Mouse (Mus musculus): ENCODE data around the gene Fto. TPM values are rescaled to one million over a fixed set of nuclear protein-coding genes. Genes with fewer than 3 reads are reported as not detected.

The Fto gene
- polyA plus RNA-seq, 1 experiment from 2014 or later, result 16.4 TPM

DNA sequence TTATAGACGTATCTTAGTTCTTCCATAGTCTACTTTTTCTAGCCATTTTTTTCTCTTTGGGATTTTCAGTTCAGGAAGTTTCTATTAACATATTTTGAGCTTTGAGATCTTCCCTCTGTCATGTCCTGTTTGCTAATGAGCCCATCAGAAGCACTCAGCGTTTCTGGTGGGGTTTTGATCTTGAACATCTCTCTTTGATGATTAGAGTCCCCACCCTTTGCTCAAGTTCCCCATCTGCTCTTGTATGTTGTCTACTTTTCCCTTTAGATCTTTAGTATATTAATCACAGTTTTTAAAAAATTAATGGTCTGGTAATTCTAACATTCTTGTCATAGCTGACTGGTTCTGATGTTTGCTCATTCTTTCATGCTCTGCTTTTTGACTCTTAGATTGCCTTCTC lies 150.4 kb downstream of the Fto start:
- H3K9ac ChIP-seq, result no peak overlapping the region
- H3K9me3 ChIP-seq (replicated peaks), result no peaks in the 10 kb centered on the region
- no peak for ATAC-seq (ENCODE audit: low read depth)
- no peak overlapping the region for H3K4me2 ChIP-seq
- H3K27ac ChIP-seq, result no peak overlapping the region
- no peaks in the 10 kb centered on the region for H3K36me3 ChIP-seq
- H3K27me3 ChIP-seq, result no peaks in the 10 kb centered on the region
- 70% methylated on average over 2 of the region's 2 CpGs for WGBS (ENCODE audit: insufficient replicate concordance)
- DNase-seq, result no peak
- H3K4me3 ChIP-seq (replicated peaks), result no peak overlapping the region
- peaks cover 13% of the 10 kb centered on the region for H3K4me1 ChIP-seq (replicated peaks)

DNA sequence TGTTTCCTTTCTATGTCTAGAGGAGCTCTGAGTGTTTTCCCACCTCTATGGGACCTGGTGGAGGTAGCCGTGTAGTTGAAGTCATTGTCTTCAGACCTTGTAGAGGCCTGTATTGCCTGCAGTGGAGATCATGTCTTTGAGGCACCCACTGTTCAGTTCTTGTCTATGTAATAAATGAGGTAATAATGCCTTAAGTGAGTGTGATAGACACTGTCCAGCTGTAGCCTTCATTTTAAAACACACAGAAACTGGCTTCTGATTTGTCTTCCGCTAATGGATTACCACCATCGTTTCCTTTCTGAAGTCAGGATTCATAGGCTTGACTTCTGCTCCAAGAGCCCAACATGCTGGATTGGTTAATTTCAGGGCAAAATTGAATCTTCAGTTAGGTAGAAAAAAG lies 154.1 kb downstream of the Fto start:
- H3K4me3 ChIP-seq (replicated peaks), result no peak overlapping the region
- DNase-seq, result no peak
- H3K27me3 ChIP-seq, result no peaks in the 10 kb centered on the region
- H3K27ac ChIP-seq, result no peak overlapping the region
- H3K4me2 ChIP-seq, result no peak overlapping the region
- H3K9me3 ChIP-seq (replicated peaks), result no peaks in the 10 kb centered on the region
- no peak overlapping the region for H3K9ac ChIP-seq
- 77% methylated on average over 3 of the region's 3 CpGs for WGBS (ENCODE audit: insufficient replicate concordance)
- H3K4me1 ChIP-seq (replicated peaks), result no peaks in the 10 kb centered on the region
- H3K36me3 ChIP-seq, result no peaks in the 10 kb centered on the region
- no peak for ATAC-seq (ENCODE audit: low read depth)

DNA sequence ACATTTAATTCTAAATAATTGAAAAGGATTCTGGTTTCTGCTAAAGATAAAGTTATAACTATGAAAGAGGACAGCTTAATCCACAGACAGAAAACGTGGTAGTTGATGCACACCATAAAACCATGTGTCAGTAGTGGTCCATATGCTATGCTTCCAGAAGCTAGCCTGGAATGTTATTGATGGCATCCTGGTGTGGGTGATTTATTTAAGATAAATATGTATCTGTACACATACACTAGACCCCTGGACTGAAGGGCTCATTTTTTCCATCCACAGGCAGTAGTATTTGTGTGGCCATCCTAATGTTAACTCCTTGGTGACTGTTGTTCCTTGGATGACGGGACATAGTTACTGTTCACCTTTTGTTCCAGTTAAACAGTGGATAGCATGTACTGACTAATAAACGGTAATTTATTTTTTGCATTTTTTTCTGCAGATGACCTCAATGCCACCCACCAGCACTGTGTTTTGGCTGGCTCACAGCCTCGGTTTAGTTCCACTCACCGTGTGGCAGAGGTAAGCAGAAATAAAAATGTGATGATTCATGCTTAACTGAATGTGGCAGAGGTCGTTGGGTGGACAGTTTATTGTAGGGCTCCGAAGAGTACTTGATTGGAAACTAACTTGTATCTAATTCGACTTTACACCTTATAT lies 154.7 kb downstream of the Fto start:
- WGBS (ENCODE audit: insufficient replicate concordance), result 71% methylated on average over 8 of the region's 8 CpGs

DNA sequence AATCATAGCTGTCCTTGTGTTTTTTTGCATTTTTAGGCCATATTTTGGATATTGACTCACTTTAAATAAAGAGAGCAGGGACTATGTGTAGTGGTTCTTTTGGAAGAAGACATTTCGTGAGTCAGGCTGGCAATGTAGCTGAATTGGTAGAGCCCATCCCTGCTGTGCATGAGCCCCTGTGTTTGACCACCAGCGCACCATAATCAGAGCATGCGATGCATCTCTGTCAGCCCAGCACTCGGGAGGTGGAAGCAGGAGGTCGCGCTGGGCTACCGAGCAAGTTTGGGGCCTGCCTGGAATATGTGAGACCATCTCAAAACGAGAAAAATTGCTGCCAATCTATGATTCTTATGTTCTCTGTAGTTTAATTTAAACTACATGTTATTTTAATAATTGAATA lies 156.1 kb downstream of the Fto start:
- no peak overlapping the region for H3K4me2 ChIP-seq
- ATAC-seq (ENCODE audit: low read depth) (no peak), DNase-seq (no peak)
- WGBS (ENCODE audit: insufficient replicate concordance), result 88% methylated on average over 8 of the region's 8 CpGs
- H3K27me3 ChIP-seq, result no peaks in the 10 kb centered on the region
- no peak overlapping the region for H3K9ac ChIP-seq
- no peak overlapping the region for H3K4me3 ChIP-seq (replicated peaks)
- no peaks in the 10 kb centered on the region for H3K4me1 ChIP-seq (replicated peaks)
- no peak overlapping the region for H3K27ac ChIP-seq
- peaks cover 5% of the 10 kb centered on the region for H3K36me3 ChIP-seq
- no peaks in the 10 kb centered on the region for H3K9me3 ChIP-seq (replicated peaks)

More for the DNA sequence above, 154.7 kb downstream of the Fto start:
- Histone ChIP-seq H3K27ac (no peak overlapping the region), H3K4me2 (no peak overlapping the region), H3K4me1 (replicated peaks) (no peaks in the 10 kb centered on the region), H3K9me3 (replicated peaks) (no peaks in the 10 kb centered on the region), H3K36me3 (no peaks in the 10 kb centered on the region), H3K9ac (no peak overlapping the region), H3K4me3 (replicated peaks) (no peak overlapping the region), H3K27me3 (no peaks in the 10 kb centered on the region)
- DNase-seq (no peak), ATAC-seq (ENCODE audit: low read depth) (no peak)

DNA sequence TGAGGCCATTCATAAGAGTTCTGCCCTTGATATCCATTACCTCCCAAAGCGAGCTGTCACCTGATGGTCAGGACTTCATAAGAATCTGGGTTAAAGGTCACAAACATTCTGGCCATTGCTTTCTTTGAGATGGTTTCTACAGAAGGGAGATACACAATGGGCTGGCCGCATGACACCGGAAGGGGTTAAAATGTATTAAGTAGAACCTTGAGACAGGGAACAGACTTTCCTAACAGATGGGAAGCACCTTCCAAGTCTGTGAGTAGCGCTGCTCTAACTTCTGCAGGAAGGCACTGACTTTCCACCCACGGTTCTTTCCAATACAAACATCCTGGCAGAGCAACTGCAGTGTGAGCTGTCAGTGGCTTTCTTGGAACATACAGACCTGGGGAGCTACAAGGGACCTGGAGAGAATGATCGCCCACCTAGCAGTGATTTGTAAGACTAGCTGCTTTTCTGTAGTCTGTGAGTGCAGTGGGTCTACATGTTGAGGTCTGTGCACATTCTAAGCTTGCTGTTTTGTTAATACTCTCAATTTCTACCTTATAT lies 161.5 kb downstream of the Fto start:
- Histone ChIP-seq H3K27me3 (no peaks in the 10 kb centered on the region), H3K9ac (no peak overlapping the region), H3K4me2 (no peak overlapping the region), H3K4me3 (replicated peaks) (no peak overlapping the region), H3K9me3 (replicated peaks) (no peaks in the 10 kb centered on the region), H3K36me3 (peaks cover 15% of the 10 kb centered on the region), H3K27ac (no peak overlapping the region), H3K4me1 (replicated peaks) (no peaks in the 10 kb centered on the region)
- ATAC-seq (ENCODE audit: low read depth) (no peak), DNase-seq (no peak)
- 80% methylated on average over 6 of the region's 6 CpGs for WGBS (ENCODE audit: insufficient replicate concordance)

DNA sequence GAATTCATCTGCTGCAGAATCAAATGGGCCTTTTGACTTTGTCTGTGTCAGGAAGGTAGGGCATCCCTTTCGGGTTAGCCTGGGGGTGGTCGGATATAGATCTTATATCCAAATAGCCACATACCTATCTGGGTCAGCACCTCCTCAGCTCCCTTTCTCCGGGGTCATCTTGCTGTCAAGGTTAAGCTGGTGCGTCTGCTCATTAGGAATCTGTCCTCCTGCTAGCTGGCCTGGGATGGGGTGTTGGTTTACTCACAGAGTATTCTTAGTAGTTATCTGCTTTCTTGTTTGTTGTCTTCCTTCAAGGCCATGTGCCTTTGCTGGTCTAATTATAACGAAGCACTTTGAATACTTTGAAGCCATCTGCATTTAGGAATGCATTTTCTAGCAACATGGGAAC lies 163.7 kb downstream of the Fto start:
- DNase-seq, result no peak
- no peak overlapping the region for H3K4me3 ChIP-seq (replicated peaks)

DNA sequence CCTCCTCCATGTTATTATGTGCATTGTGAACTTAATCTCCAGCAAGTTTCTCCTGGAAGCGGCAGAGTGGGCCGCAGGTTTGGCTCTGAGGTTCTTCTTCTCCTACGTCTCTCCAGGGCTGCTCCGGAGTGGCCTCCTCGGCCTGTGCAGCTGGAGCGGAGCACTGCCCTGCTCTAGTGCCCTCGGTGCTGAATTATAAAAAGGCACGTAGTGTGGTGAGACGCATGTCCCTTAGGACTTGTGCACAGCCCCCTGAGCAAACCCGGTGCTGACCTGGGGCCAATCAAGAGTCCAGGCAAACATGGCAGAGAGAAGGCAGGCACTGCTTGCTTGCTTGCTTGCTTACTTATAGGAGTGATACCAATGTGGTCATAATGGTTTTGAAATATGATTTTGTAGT lies 164.1 kb downstream of the Fto start:
- Histone ChIP-seq H3K4me1 (replicated peaks) (0 out of 2 replicates have a peak, but pooled peaks cover 1% of the 10 kb centered on the region), H3K4me3 (replicated peaks) (no peak overlapping the region), H3K4me2 (no peak overlapping the region), H3K9me3 (replicated peaks) (no peaks in the 10 kb centered on the region), H3K9ac (no peak overlapping the region), H3K27ac (no peak overlapping the region), H3K27me3 (no peaks in the 10 kb centered on the region), H3K36me3 (peaks cover 15% of the 10 kb centered on the region)
- ATAC-seq (ENCODE audit: low read depth) (no peak), DNase-seq (no peak)
- 87% methylated on average over 10 of the region's 10 CpGs for WGBS (ENCODE audit: insufficient replicate concordance)

More for the DNA sequence above, 163.7 kb downstream of the Fto start:
- Histone ChIP-seq H3K4me1 (replicated peaks) (no peaks in the 10 kb centered on the region), H3K36me3 (peaks cover 15% of the 10 kb centered on the region), H3K9ac (no peak overlapping the region), H3K27ac (no peak overlapping the region), H3K4me2 (no peak overlapping the region), H3K27me3 (no peaks in the 10 kb centered on the region), H3K9me3 (replicated peaks) (no peaks in the 10 kb centered on the region)
- ATAC-seq (ENCODE audit: low read depth), result no peak
- 81% methylated on average over 5 of the region's 5 CpGs for WGBS (ENCODE audit: insufficient replicate concordance)

DNA sequence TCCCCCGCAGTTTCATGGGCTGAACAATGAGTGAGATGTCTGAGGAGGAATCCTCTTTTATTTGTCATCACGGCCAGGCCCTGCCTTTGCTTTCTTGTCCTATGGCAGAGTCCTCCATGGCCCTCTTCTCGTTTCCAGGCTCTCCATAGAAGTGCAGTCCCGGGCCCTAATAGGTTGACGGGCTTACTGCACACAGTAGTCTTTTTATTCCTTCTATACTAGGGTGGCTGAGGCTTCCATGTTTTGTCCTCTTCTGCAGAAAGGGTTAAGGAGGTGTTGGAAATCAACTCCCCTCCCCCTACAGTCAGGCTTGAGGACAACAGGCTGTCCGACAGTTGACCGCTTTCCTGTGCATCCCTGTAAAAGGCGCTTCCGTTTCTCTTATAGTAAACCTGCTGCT lies 169.2 kb downstream of the Fto start:
- H3K9ac ChIP-seq, result no peak overlapping the region
- DNase-seq, result no peak
- ATAC-seq (ENCODE audit: low read depth), result no peak
- no peaks in the 10 kb centered on the region for H3K27me3 ChIP-seq
- no peak overlapping the region for H3K27ac ChIP-seq
- H3K9me3 ChIP-seq (replicated peaks), result no peaks in the 10 kb centered on the region
- H3K4me1 ChIP-seq (replicated peaks), result 0 out of 2 replicates have a peak, but pooled peaks cover 3% of the 10 kb centered on the region
- H3K4me3 ChIP-seq (replicated peaks), result no peak overlapping the region
- WGBS (ENCODE audit: insufficient replicate concordance), result 72% methylated on average over 9 of the region's 9 CpGs
- no peak overlapping the region for H3K4me2 ChIP-seq
- 0 out of 2 replicates have a peak, but pooled peaks cover 10% of the 10 kb centered on the region for H3K36me3 ChIP-seq

DNA sequence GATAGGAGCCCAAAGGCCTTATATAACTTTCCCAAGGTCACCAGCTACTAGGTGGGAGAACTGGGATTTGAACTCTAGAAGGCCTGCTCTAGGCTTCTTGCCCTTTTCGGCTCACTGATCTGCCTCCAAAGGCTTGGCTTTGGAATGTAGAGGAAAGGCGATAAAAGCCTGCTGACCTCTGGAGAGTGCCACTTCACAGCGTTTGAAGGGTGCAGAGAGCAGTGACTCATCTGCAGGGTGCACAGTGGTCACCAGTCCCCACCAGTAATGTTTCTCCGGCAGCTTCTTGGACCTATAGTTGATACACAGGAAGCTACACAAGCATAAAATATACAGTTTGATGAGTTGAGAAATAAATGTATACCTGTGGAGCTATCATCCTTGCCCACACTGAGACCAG lies 173.1 kb downstream of the Fto start:
- ATAC-seq (ENCODE audit: low read depth) (no peak), DNase-seq (no peak)
- WGBS (ENCODE audit: insufficient replicate concordance), result 79% methylated on average over 4 of the region's 4 CpGs
- Histone ChIP-seq H3K27me3 (no peaks in the 10 kb centered on the region), H3K4me3 (replicated peaks) (no peak overlapping the region), H3K4me2 (no peak overlapping the region), H3K4me1 (replicated peaks) (0 out of 2 replicates have a peak, but pooled peaks cover 3% of the 10 kb centered on the region), H3K9ac (no peak overlapping the region), H3K27ac (no peak overlapping the region), H3K36me3 (0 out of 2 replicates have a peak, but pooled peaks cover 10% of the 10 kb centered on the region), H3K9me3 (replicated peaks) (no peaks in the 10 kb centered on the region)

DNA sequence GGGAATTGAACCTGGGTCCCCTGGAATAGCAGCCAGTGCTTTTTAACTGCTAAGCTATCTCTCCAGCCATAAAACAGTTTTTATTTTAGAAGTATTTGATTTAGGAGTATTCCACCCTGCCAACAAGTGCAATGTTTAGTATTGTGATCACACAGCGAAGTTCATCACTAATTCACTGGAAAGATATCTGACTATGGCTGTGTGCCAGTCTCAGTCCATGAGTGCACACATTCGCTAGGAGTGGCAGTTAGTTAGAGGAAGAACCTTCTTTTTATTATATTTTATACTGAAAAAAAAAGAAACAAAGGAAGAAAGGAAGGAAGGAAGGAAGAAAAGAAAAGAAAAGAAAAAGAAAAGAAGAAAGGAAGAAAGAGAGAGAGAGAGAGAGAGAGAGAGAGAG lies 174.1 kb downstream of the Fto start:
- Histone ChIP-seq H3K27ac (no peak overlapping the region), H3K27me3 (no peaks in the 10 kb centered on the region), H3K36me3 (0 out of 2 replicates have a peak, but pooled peaks cover 10% of the 10 kb centered on the region), H3K9me3 (replicated peaks) (no peaks in the 10 kb centered on the region), H3K4me1 (replicated peaks) (0 out of 2 replicates have a peak, but pooled peaks cover 2% of the 10 kb centered on the region), H3K4me3 (replicated peaks) (no peak overlapping the region), H3K4me2 (no peak overlapping the region), H3K9ac (no peak overlapping the region)
- ATAC-seq (ENCODE audit: low read depth) (no peak), DNase-seq (no peak)
- WGBS (ENCODE audit: insufficient replicate concordance), result 79% methylated on average over 2 of the region's 2 CpGs

DNA sequence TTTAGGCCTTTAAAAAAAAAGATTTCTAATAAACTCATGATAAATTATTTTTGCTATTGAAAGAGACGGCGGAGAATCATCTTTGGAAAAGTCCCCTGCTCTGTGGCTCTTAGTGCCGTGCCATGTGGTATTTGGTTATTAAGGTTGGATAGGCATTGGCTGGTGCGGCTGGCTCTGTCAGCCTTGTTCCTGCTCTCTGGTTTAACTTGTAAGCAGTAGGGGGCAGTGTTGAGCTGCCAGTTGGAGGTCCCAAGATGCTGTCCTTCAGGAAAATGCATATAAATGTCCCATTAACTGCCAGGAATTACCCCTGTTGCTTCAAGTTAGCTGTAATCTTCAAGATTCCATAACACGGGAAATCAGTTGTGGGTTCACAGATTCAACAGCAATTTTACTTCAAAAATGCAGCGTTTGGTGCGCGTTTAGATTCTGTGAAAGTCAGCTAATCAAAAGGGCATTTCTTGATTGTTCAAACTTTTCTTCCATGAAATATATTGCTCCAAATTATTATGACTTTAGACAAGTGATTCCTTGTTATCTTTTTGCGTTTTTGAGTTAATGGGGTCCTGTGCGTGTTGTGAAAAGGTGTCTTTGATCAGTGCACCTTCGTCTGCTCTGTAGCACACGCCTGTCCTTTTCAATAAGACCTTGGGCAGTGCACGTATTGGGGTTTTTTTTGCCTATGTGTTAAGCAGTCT lies 174.9 kb downstream of the Fto start:
- Histone ChIP-seq H3K36me3 (0 out of 2 replicates have a peak, but pooled peaks cover 10% of the 10 kb centered on the region), H3K9ac (no peak overlapping the region), H3K27me3 (no peaks in the 10 kb centered on the region), H3K9me3 (replicated peaks) (no peaks in the 10 kb centered on the region), H3K4me2 (no peak overlapping the region), H3K4me1 (replicated peaks) (no peaks in the 10 kb centered on the region), H3K4me3 (replicated peaks) (no peak overlapping the region), H3K27ac (no peak overlapping the region)
- ATAC-seq (ENCODE audit: low read depth), result no peak
- peak; percentile 8 for DNase-seq
- WGBS (ENCODE audit: insufficient replicate concordance), result 58% methylated on average over 13 of the region's 13 CpGs

Measured in liver, embryonic 13.5 days (tissue).